ENCODE assay signal across 9 mouse cellular contexts in the genomic region with DNA sequence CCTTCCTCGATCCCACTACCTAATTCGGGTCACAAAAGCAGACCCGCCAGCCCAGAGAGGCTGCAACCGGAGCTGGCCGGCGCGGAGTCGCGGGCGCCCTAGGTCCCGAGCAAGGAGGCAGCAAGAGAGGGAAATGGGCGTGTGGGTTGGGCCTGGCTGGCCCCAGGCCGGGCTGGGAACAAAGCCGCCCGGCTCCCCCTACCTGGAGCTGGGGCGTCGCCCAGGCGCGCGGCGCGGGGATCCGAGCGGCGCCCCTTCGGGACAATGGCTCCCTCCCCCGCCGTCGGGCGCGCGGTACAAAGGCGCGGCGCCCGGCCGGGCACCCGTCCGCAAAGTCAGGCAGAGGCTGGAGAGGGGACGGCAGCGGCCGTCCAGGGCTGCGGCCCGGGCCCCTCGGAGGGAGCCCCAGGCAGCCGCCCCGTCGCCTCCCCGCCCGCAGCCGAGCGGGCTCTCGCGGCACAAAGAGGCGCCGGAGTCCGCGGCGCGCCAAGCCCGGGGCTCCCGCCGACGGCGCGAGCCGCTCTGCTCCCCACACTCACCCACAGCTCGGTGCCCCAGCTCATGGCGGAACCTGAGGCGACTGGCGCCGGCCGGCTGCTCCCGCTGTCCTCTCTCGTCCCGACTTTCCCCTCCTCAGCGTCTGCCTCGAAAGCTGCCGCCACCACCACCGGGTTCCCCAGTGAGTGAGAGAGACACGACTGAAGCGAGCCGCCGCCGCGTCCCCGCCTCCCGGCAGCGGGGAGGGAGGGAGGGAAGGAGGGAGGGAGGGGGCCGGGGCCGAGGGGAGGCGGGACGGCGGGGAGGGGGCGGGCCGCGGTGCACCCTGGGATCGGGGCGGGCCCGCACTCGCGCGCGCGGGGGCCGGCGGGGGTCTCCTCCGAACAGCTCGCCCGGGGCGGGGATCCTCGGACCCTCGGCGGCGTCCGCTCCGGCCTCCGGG. TPM values are rescaled to one million over a fixed set of nuclear protein-coding genes. Genes with fewer than 3 reads are reported as not detected.
A peak's percentile ranks its signal among the peaks of the same experiment; 100 is the strongest.
DNase-seq lines count a peak whose midpoint lies in the region; ATAC-seq and TF ChIP-seq lines count a peak whose summit lies in the region.
"Had no signal": no experiment of that assay in that cellular context is flagged by ENCODE, and none has a peak within 500 bp of the region (broad histone marks: within the 10 kb centered on the region; RNA-seq: fewer than 3 reads in every experiment).

A gene (minus strand): TSS at position 725 of the 940 bp plus-strand sequence.

- peak; percentile 81 for TF ChIP-seq POLR2A in liver, adult 2 months (IDR thresholded peaks at IDR 0.05; ENCODE audit: extremely low read depth, insufficient read depth, low read length)
- TF ChIP-seq POLR2A in myocyte (IDR thresholded peaks at IDR 0.05; ENCODE audit: insufficient read length, low read depth): peak; percentile 85
- peak; percentile 44 for TF ChIP-seq POLR2A in testis, adult 2 months (IDR thresholded peaks at IDR 0.05; ENCODE audit: control insufficient read depth, low read depth, low read length)

- peaks cover 10% of the 10 kb centered on the region; the same call in 1 of the 2 replicates for H3K79me2 ChIP-seq in liver, adult 2 months (ENCODE audit: control insufficient read depth, insufficient read depth, low read length)
- H3K79me2 ChIP-seq in myocyte (ENCODE audit: control insufficient read depth, insufficient read depth): peaks cover 46% of the 10 kb centered on the region

- no peak for ATAC-seq in erythroblast, adult 5-6 weeks (replicated peaks; ENCODE audit: low FRiP score, poor library complexity, severe bottlenecking)
- ATAC-seq in embryonic facial prominence, embryonic 13.5 days (ENCODE audit: insufficient number of reproducible peaks, insufficient read depth, low FRiP score, low TSS enrichment, low read depth): peak; percentile 74
- peak; percentile 76 for ATAC-seq in heart, embryonic 11.5 days (replicated peaks; ENCODE audit: insufficient number of reproducible peaks, low FRiP score, low TSS enrichment)
- ATAC-seq in kidney, embryonic 15.5 days (replicated peaks; ENCODE audit: low FRiP score): peak; percentile 89

- no peaks in the 10 kb centered on the region for H3K9me3 ChIP-seq in erythroblast, embryonic 14.5 days (ENCODE audit: control insufficient read depth, low read length)
- no peaks in the 10 kb centered on the region for H3K9me3 ChIP-seq in embryonic facial prominence, embryonic 13.5 days
- no peaks in the 10 kb centered on the region for H3K9me3 ChIP-seq in heart, embryonic 11.5 days (replicated peaks; ENCODE audit: control insufficient read depth, low read length)
- H3K9me3 ChIP-seq in kidney, embryonic 15.5 days (replicated peaks): no peaks in the 10 kb centered on the region

- no peaks in the 10 kb centered on the region for H3K36me3 ChIP-seq in erythroblast, embryonic 14.5 days (ENCODE audit: control insufficient read depth)
- H3K36me3 ChIP-seq in embryonic facial prominence, embryonic 13.5 days: no peaks in the 10 kb centered on the region
- no peaks in the 10 kb centered on the region for H3K36me3 ChIP-seq in heart, embryonic 11.5 days (ENCODE audit: control insufficient read depth, insufficient read depth, low read length)
- no peaks in the 10 kb centered on the region for H3K36me3 ChIP-seq in kidney, embryonic 15.5 days
- H3K36me3 ChIP-seq in liver, adult 2 months (ENCODE audit: control insufficient read depth, insufficient read depth, low read length): no peaks in the 10 kb centered on the region
- H3K36me3 ChIP-seq in myocyte (ENCODE audit: control insufficient read depth, insufficient read depth): no peaks in the 10 kb centered on the region
- no peaks in the 10 kb centered on the region for H3K36me3 ChIP-seq in testis, adult 2 months (ENCODE audit: control insufficient read depth, insufficient read depth, low read length)

- H3K4me2 ChIP-seq in embryonic facial prominence, embryonic 13.5 days: peak within 1 kb of the TSS; percentile 87
- peak within 1 kb of the TSS; percentile 96 for H3K4me2 ChIP-seq in heart, embryonic 11.5 days
- H3K4me2 ChIP-seq in kidney, embryonic 15.5 days: peak within 1 kb of the TSS; percentile 88
- H3K4me2 ChIP-seq in myocyte (ENCODE audit: low read depth): peak within 1 kb of the TSS; percentile 94

- TF ChIP-seq CTCF in liver, adult 2 months (IDR thresholded peaks at IDR 0.05; ENCODE audit: low read depth, low read length): no peak
- TF ChIP-seq CTCF in testis, adult 2 months (IDR thresholded peaks at IDR 0.05; ENCODE audit: control insufficient read depth, insufficient read depth, insufficient replicate concordance, low read depth, low read length): no peak

- H3K27ac ChIP-seq in embryonic facial prominence, embryonic 13.5 days: peak within 1 kb of the TSS; percentile 98
- H3K27ac ChIP-seq in heart, embryonic 11.5 days (ENCODE audit: low read depth, low read length): peak within 1 kb of the TSS; percentile 91
- H3K27ac ChIP-seq in kidney, embryonic 15.5 days: peak within 1 kb of the TSS; percentile 98
- peak within 1 kb of the TSS; percentile 96 for H3K27ac ChIP-seq in liver, adult 2 months (replicated peaks; ENCODE audit: insufficient read depth, low read depth, low read length)
- peak within 1 kb of the TSS; percentile 69 for H3K27ac ChIP-seq in testis, adult 2 months (ENCODE audit: control insufficient read depth, insufficient read depth, low read depth, low read length)

- H3K9ac ChIP-seq in embryonic facial prominence, embryonic 13.5 days: peak within 1 kb of the TSS; percentile 99
- H3K9ac ChIP-seq in heart, embryonic 11.5 days (ENCODE audit: low read depth, low read length): peak within 1 kb of the TSS; percentile 96
- peak within 1 kb of the TSS; percentile 97 for H3K9ac ChIP-seq in kidney, embryonic 15.5 days
- H3K9ac ChIP-seq in liver, adult 2 months (ENCODE audit: low read depth, low read length): peak within 1 kb of the TSS; percentile 99

- peak; percentile 57 for DNase-seq in liver, adult 2 months (ENCODE audit: extremely low read depth, low read depth, low spot score)

- peak within 1 kb of the TSS; percentile 89 for H3ac ChIP-seq in myocyte (ENCODE audit: control insufficient read depth, insufficient read length)

- peak within 1 kb of the TSS; percentile 59 for H3K4me3 ChIP-seq in erythroblast, embryonic 14.5 days (replicated peaks)
- H3K4me3 ChIP-seq in embryonic facial prominence, embryonic 13.5 days: peak within 1 kb of the TSS; percentile 94
- H3K4me3 ChIP-seq in heart, embryonic 11.5 days (ENCODE audit: low read depth, low read length): peak within 1 kb of the TSS; percentile 88
- H3K4me3 ChIP-seq in kidney, embryonic 15.5 days (replicated peaks): peak within 1 kb of the TSS; percentile 97
- H3K4me3 ChIP-seq in liver, adult 2 months (ENCODE audit: insufficient read depth, low read depth, low read length): peak within 1 kb of the TSS; percentile 90
- H3K4me3 ChIP-seq in myocyte: peak within 1 kb of the TSS; percentile 65
- peak within 1 kb of the TSS; percentile 92 for H3K4me3 ChIP-seq in testis, adult 2 months (ENCODE audit: control insufficient read depth, low read depth, low read length)

- under 1% methylated on average over 76 of the region's 118 CpGs for WGBS in embryonic facial prominence, embryonic 13.5 days
- under 1% methylated on average over 91 of the region's 118 CpGs for WGBS in heart, embryonic 11.5 days (ENCODE audit: insufficient replicate concordance)
- WGBS in kidney, embryonic 15.5 days: 2% methylated on average over 94 of the region's 118 CpGs
- 1% methylated on average over 79 of the region's 118 CpGs for WGBS in liver, adult 2 months

- H3K4me1 ChIP-seq in erythroblast, embryonic 14.5 days (ENCODE audit: control insufficient read depth): peaks cover 7% of the 10 kb centered on the region
- H3K4me1 ChIP-seq in embryonic facial prominence, embryonic 13.5 days: peaks cover 24% of the 10 kb centered on the region
- H3K4me1 ChIP-seq in heart, embryonic 11.5 days (ENCODE audit: control insufficient read depth, insufficient read depth, low read length): peaks cover 15% of the 10 kb centered on the region
- H3K4me1 ChIP-seq in kidney, embryonic 15.5 days: peaks cover 36% of the 10 kb centered on the region
- H3K4me1 ChIP-seq in liver, adult 2 months (ENCODE audit: control insufficient read depth, insufficient read depth, low read length): peaks cover 4% of the 10 kb centered on the region; the same call in 1 of the 2 replicates
- peaks cover 10% of the 10 kb centered on the region for H3K4me1 ChIP-seq in testis, adult 2 months (ENCODE audit: control insufficient read depth, insufficient read depth, low read length)

- peaks cover 46% of the 10 kb centered on the region for H3K27me3 ChIP-seq in erythroblast, embryonic 14.5 days (ENCODE audit: control insufficient read depth)
- H3K27me3 ChIP-seq in embryonic facial prominence, embryonic 13.5 days: no peaks in the 10 kb centered on the region
- no peaks in the 10 kb centered on the region for H3K27me3 ChIP-seq in heart, embryonic 11.5 days (ENCODE audit: control insufficient read depth, insufficient read depth, low read length)
- no peaks in the 10 kb centered on the region for H3K27me3 ChIP-seq in kidney, embryonic 15.5 days
- H3K27me3 ChIP-seq in liver, adult 2 months (ENCODE audit: control insufficient read depth, insufficient read depth, low read length): no peaks in the 10 kb centered on the region
- H3K27me3 ChIP-seq in myocyte (ENCODE audit: control insufficient read depth, insufficient read depth, insufficient read length): no peaks in the 10 kb centered on the region
- H3K27me3 ChIP-seq in testis, adult 2 months (ENCODE audit: control insufficient read depth, insufficient read depth, low read length): 0 out of 2 replicates have a peak, but pooled peaks cover 2% of the 10 kb centered on the region

TF ChIP-seq in myocyte, 11 proteins besides CTCF, POLR2A, EP300 and RAD21:
- TF ChIP-seq TCF3 (IDR thresholded peaks at IDR 0.05; ENCODE audit: insufficient read length, low read depth) (no peak), POLR2AphosphoS2 (IDR thresholded peaks at IDR 0.05; ENCODE audit: insufficient read length, low read depth) (peak; percentile 66)

RNA-seq across cellular contexts. Expression of the gene that starts here (rescaled TPM):
- not detected in 2 replicates for polyA plus RNA-seq in erythroblast, embryonic 14.5 days (2012)
- 2.5 and 25.7 TPM in 2 replicates for total RNA-seq in erythroblast, adult 5-6 weeks (2015; ENCODE audit: low replicate concordance)
- 3.2 and 8.0 TPM in 2 replicates for total RNA-seq in erythroblast, adult 5-6 weeks (2017; ENCODE audit: low replicate concordance)
- 62.3 and 77.4 TPM in 2 replicates for polyA plus RNA-seq in embryonic facial prominence, embryonic 13.5 days (2015; fragmentation: Nextera tagmentation; extraction: Ambion mirVana)
- 26.6 and 35.1 TPM in 2 replicates for polyA plus RNA-seq in heart, embryonic 11.5 days (2014; fragmentation: Nextera tagmentation; extraction: Ambion mirVana)
- 46.7 and 53.7 TPM in 2 replicates for polyA plus RNA-seq in kidney, embryonic 15.5 days (2015; fragmentation: Nextera tagmentation; extraction: Ambion mirVana)
- 8.7 and 9.3 TPM in 2 replicates for total RNA-seq in liver, adult 2 months (2014; rRNA removed)
- polyA plus RNA-seq in liver, adult 2 months (2012; rRNA removed): 2.9 and 3.1 TPM in 2 replicates
- polyA plus RNA-seq in myocyte (2012; fragmentation: generic; extraction: Trizol): 8.6 TPM
- 11.7 and 13.5 TPM in 2 replicates for polyA plus RNA-seq in testis, adult 2 months (2012; rRNA removed)
- total RNA-seq: MEL had no signal
